In genomic region chr17:64363694-64364093, GRCm38 (mm10) we compare ENCODE assay signal across 9 mouse cellular contexts. TPM values are rescaled to one million over a fixed set of nuclear protein-coding genes. Genes with fewer than 3 reads are reported as not detected.
DNase-seq lines count a peak whose midpoint lies in the region; ATAC-seq lines count a peak whose summit lies in the region.
"Had no signal": no experiment of that assay in that cellular context is flagged by ENCODE, and none has a peak within 500 bp of the region (broad histone marks: within the 10 kb centered on the region; RNA-seq: fewer than 3 reads in every experiment).

No protein-coding gene starts in this region.

- no peak overlapping the region for H3K27ac ChIP-seq in heart, embryonic 11.5 days (ENCODE audit: low read depth, low read length)
- H3K27ac ChIP-seq: liver, embryonic 12.5 days had no signal

- H3K4me2 ChIP-seq in heart, embryonic 11.5 days, result no peak overlapping the region
- H3K4me2 ChIP-seq: liver, embryonic 12.5 days had no signal

- no peaks in the 10 kb centered on the region for H3K9me3 ChIP-seq in heart, embryonic 11.5 days (replicated peaks; ENCODE audit: control insufficient read depth, low read length)
- H3K9me3 ChIP-seq: liver, embryonic 12.5 days had no signal

- no peaks in the 10 kb centered on the region for H3K4me1 ChIP-seq in heart, embryonic 11.5 days (ENCODE audit: control insufficient read depth, insufficient read depth, low read length)
- H3K4me1 ChIP-seq: liver, embryonic 12.5 days had no signal

- H3K27me3 ChIP-seq in heart, embryonic 11.5 days (ENCODE audit: control insufficient read depth, insufficient read depth, low read length), result no peaks in the 10 kb centered on the region
- H3K27me3 ChIP-seq: liver, embryonic 12.5 days had no signal

- WGBS in heart, embryonic 11.5 days (ENCODE audit: insufficient replicate concordance), result 93% methylated on average over 1 of the region's 1 CpGs

- no peak for ATAC-seq in heart, embryonic 11.5 days (replicated peaks; ENCODE audit: insufficient number of reproducible peaks, low FRiP score, low TSS enrichment)
- ATAC-seq in inflammation-experienced regulatory T-cells, adult 6 months, result no peak
- no peak for ATAC-seq in erythroblast, adult 5-6 weeks (replicated peaks; ENCODE audit: low FRiP score, poor library complexity, severe bottlenecking)
- ATAC-seq: liver, embryonic 12.5 days had no signal

- H3K4me3 ChIP-seq in heart, embryonic 11.5 days (ENCODE audit: low read depth, low read length), result no peak overlapping the region
- H3K4me3 ChIP-seq: liver, embryonic 12.5 days had no signal

- no peak overlapping the region for H3K9ac ChIP-seq in heart, embryonic 11.5 days (ENCODE audit: low read depth, low read length)
- H3K9ac ChIP-seq: liver, embryonic 12.5 days had no signal

- H3K36me3 ChIP-seq in heart, embryonic 11.5 days (ENCODE audit: control insufficient read depth, insufficient read depth, low read length), result no peaks in the 10 kb centered on the region
- H3K36me3 ChIP-seq: liver, embryonic 12.5 days had no signal

- peak; percentile 64 to 73 for DNase-seq in heart, adult 18-20 months
- peak; percentile 93 for DNase-seq in NIH3T3 (ENCODE audit: low read depth)
- peak; percentile 68 to 81 for DNase-seq in cerebellum, postnatal 14 days
- peak; percentile 16 to 39 for DNase-seq in layer of hippocampus, adult 18-20 months (ENCODE audit: low spot score in 2 of 2)
- DNase-seq in retina, embryonic 14.5 days (ENCODE audit: low spot score), result no peak

RNA-seq across cellular contexts. Expression of gene Pja2, which starts 32.0 kb away (rescaled TPM):
- total RNA-seq in heart, adult 18-20 months (2021), result 100 to 1,000 TPM; 110 to 119 TPM
- 69.2 and 92.2 TPM in 2 replicates for polyA plus RNA-seq in heart, embryonic 11.5 days (2014; fragmentation: Nextera tagmentation; extraction: Ambion mirVana)
- total RNA-seq in layer of hippocampus, adult 18-20 months (2021), result 100 to 1,000 TPM; 453 to 467 TPM
- polyA plus RNA-seq in inflammation-experienced regulatory T-cells, adult 6 months (2017; shearing (Covaris generic)), result 10 to 100 TPM; 17.5 to 40.4 (median 34.4) TPM
- total RNA-seq in erythroblast, adult 5-6 weeks (2015; ENCODE audit: low replicate concordance), result 4.4 and 8.6 TPM in 2 replicates
- total RNA-seq in erythroblast, adult 5-6 weeks (2017; ENCODE audit: low replicate concordance), result 8.2 and 9.9 TPM in 2 replicates

Comparison
In these comparisons a context has a peak if more than half of its experiments do, and no peak if none do; other contexts are left out.
1. RNA of gene Pja2, which starts 32.0 kb away (total RNA-seq): 453 to 467 TPM in layer of hippocampus, adult 18-20 months and 110 to 119 TPM in heart, adult 18-20 months; 4.4 to 9.9 TPM in erythroblast, adult 5-6 weeks; every median in the first group is over 10 times any median in the second.